Mouse (Mus musculus) erythroid progenitor cell, adult 5-6 weeks (primary cell): Measurements from ENCODE around the gene Herc1. TPM values are rescaled to one million over a fixed set of nuclear protein-coding genes. Genes with fewer than 3 reads are reported as not detected.

Source experiments
- ATAC-seq: replicated peaks from 2 replicates; pipeline ENCODE4 v1.8.0; 2016; ENCODE audit warnings: moderate number of reproducible peaks, mild to moderate bottlenecking, moderate TSS enrichment, inconsistent platforms; ENCODE audit not compliant: poor library complexity, low FRiP score, severe bottlenecking
- total RNA-seq, 2 experiments: library from RNA; stranded (forward) in 1 of 2; stranded (reverse) in 1 of 2; fragments of 150-400 nt in 1 of 2; fragments of 186-747, 209-891 nt in 1 of 2; gene quantifications; 2 replicates each; pipeline versions ENCODE4 v1.2.3 to v1.2.4; 2015 to 2017; ENCODE audit warnings: low replicate concordance in 2 of 2

Herc1 gene
- total RNA-seq, 2 experiments from 2014 or later, result 527 to 839 TPM

GRCm38 (mm10) chr9:66515115-66515514, 164.9 kb downstream of the Herc1 start:
- ATAC-seq, result no peak

DNA sequence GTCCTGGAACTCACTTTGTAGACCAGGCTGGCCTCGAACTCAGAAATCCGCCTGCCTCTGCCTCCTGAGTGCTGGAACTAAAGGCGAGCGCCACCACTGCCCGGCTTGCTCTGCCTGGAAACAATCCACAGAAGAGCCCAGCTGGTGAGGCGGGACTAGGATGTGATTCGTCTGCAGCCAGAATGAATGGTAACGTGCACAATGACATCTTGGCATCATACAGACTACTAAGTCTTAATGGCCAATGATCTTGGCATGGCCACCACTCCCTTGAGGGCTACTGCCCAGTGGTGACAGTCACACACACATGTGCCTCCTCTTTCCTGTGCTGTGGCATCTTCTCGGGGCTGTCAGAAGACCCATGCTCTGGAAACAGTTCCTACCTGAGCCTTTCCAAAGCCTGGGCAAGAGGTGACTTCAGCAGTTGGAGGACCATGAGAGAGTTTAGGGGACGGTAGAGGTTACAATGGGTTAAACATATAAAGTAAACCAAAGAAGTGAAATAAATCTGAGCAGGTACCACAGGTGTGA, 165.5 kb downstream of the Herc1 start:
- no peak for ATAC-seq

GRCm38 (mm10) chr9:66516296-66516940, 166.2 kb downstream of the Herc1 start:
- ATAC-seq, result no peak

GRCm38 (mm10) chr9:66517746-66518145, 167.5 kb downstream of the Herc1 start:
- no peak for ATAC-seq

DNA sequence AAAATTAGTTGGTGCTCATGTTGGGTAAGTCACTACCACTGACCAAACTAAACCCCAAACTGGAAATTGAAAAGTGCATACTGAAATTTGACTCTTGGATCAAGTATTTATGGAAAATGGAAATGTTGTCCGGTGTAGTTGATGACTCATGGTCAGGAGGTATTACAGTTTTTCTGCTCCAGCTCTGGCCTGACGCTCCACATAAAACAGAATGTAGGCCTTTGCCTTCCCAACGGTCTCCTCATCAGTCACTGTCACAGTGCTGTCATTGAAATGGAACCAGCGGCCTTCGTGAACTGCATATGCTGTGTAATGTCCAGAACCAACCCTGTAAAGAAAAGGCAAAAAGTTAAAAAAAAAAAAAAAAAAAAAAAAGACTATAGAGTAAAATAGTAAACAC, 168.0 kb downstream of the Herc1 start:
- no peak for ATAC-seq

GRCm38 (mm10) chr9:66518901-66519300, 168.7 kb downstream of the Herc1 start:
- no peak for ATAC-seq

DNA sequence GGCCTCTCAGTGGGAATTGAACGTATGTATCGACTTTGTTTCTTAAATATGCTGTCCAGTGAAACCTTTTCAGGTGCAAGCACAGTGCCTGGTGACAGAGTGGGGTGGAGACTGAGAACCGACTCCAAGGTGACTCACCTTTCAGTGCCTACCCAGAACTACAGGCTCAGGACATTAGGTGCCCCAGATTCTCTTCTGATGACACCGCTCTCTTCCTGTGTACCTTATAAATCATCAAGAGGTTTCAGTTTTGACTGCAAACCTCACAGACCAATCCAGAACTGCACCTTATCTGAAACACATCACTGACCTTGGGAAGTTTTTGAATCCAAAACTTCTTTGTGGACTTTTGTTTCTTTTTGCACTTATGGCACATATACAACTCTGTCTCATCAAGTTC, 170.0 kb downstream of the Herc1 start:
- no peak for ATAC-seq

DNA sequence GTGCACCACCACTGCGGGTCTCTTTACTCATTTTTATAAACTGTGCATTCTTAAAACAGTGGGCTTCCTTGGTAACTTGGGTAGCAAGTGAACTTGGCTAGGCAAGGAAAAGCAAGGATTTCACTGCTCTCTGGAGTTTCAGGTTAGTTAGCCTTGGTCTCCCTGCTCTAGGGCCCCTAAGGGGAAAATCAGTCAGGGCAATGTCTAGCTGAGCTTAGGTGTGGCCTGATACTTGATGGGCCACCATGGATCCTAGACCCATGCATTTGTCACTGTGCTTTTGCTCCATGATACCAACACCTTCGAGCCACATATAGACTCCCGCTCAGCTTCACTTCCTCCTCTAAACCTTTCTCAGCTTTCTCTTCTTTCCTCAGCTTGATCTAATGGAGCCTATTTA, 171.3 kb downstream of the Herc1 start:
- ATAC-seq, result no peak

DNA sequence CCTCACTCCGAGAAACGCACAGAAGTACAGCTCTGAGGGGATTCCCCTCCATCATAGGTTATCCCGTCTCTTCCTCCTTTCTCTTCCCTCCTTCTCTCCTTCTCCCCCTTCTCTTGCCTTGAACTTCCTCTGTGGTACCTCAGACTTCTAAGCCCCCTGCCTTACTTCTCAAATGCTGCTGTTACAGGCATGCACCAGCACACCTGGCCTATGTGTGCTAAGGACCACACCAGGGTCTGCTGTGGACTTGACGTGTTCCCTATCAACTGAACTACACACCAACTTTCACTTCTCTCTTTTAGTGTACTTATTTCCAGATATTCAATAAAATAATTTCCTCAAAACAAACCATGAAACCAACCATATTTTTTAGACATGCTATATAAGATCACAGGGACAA, 192.5 kb downstream of the Herc1 start:
- ATAC-seq, result no peak

Other genes with a start within 250 kb of the Herc1 start
- 67.1 and 84.0 TPM in 2 replicates for gene Snx1, start 223.9 kb upstream of the Herc1 start, total RNA-seq (2015; ENCODE audit: low replicate concordance)
- 81.5 and 97.5 TPM in 2 replicates for gene Snx1, start 223.9 kb upstream of the Herc1 start, total RNA-seq (2017; ENCODE audit: low replicate concordance)
- 84.3 and 120 TPM in 2 replicates for gene Ciao2a, start 223.8 kb upstream of the Herc1 start, total RNA-seq (2015; ENCODE audit: low replicate concordance)
- 36.8 and 53.8 TPM in 2 replicates for gene Ciao2a, start 223.8 kb upstream of the Herc1 start, total RNA-seq (2017; ENCODE audit: low replicate concordance)
- 19.8 and 31.0 TPM in 2 replicates for gene Dapk2, start 192.2 kb upstream of the Herc1 start, total RNA-seq (2015; ENCODE audit: low replicate concordance)
- gene Dapk2, start 192.2 kb upstream of the Herc1 start, total RNA-seq (2017; ENCODE audit: low replicate concordance), result 25.5 and 51.6 TPM in 2 replicates
- not detected in 2 replicates for gene Fbxl22, start 164.1 kb downstream of the Herc1 start, total RNA-seq (2015; ENCODE audit: low replicate concordance)
- 0.08 and 2.1 TPM in 2 replicates for gene Fbxl22, start 164.1 kb downstream of the Herc1 start, total RNA-seq (2017; ENCODE audit: low replicate concordance)
- 24.9 and 45.7 TPM in 2 replicates for gene Usp3, start 242.7 kb downstream of the Herc1 start, total RNA-seq (2015; ENCODE audit: low replicate concordance)
- gene Usp3, start 242.7 kb downstream of the Herc1 start, total RNA-seq (2017; ENCODE audit: low replicate concordance), result 23.5 and 27.4 TPM in 2 replicates